Mouse (Mus musculus): ENCODE results near the gene Klrb1c. TPM values are rescaled to one million over a fixed set of nuclear protein-coding genes. Genes with fewer than 3 reads are reported as not detected.

The Klrb1c gene
- not detected for total RNA-seq (2021)
- long read RNA-seq, experiment 1 = 0 reads
- long read RNA-seq, experiment 2 = 0 reads

DNA sequence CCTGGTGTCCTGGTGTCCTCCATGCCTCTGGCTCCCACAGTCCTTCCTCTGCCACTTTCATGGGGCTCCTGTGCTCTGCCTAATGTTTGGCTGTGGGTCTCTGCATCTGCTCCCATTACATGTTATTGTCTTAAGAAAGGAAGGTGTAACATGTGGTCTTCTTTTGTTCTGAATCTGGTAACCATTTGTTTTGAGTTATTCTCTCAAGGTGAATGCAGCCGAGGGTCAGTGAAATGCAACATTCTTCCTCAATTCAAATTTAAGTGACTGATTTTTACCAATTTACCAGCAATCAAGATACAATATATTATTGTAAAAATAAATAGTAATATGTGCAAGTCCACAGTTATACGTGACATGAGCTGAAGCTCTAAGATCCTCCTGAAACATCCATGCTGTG is at the start of gene Klrb1c:
Gene Klrb1c (minus strand): TSS at position 101 of the 400 bp plus-strand sequence.
- TF ChIP-seq CTCF (IDR thresholded peaks at IDR 0.05) = no peak
- Histone ChIP-seq H3K27ac (no peak within 1 kb of the TSS), H3K4me3 (no peak within 1 kb of the TSS)
- intact Hi-C loops (cut with DNase I) = no loop called here
- no peak for DNase-seq (ENCODE audit: extremely low spot score in 1 of 2, low spot score in 2 of 2)

GRCm38 (mm10) chr6:128837454-128838341 is 48.7 kb upstream of the Klrb1c start:
- peak in 1 of 2 experiments; percentile 9 for DNase-seq (ENCODE audit: extremely low spot score in 1 of 2, low spot score in 2 of 2)
- peak overlapping the region; percentile 82 for H3K27ac ChIP-seq
- intact Hi-C loops (cut with DNase I) = loop anchor here (1.0 kb wide), 1 partner anchor 34 kb away; no protein-coding TSS in a partner anchor
- peak overlapping the region; percentile 72 for H3K4me3 ChIP-seq
- no peak for TF ChIP-seq CTCF (IDR thresholded peaks at IDR 0.05)

- TF ChIP-seq CTCF (IDR thresholded peaks at IDR 0.05) = no peak
Observed at GRCm38 (mm10) chr6:128836955-128837334, 47.9 kb upstream of the Klrb1c start.

GRCm38 (mm10) chr6:128836191-128836954 is 47.4 kb upstream of the Klrb1c start:
- intact Hi-C loops (cut with DNase I) = no loop called here
- no peak overlapping the region for H3K27ac ChIP-seq
- no peak overlapping the region for H3K4me3 ChIP-seq
- no peak for TF ChIP-seq CTCF (IDR thresholded peaks at IDR 0.05)
- no peak for DNase-seq (ENCODE audit: extremely low spot score in 1 of 2, low spot score in 2 of 2)

More at GRCm38 (mm10) chr6:128836955-128837334, 47.9 kb upstream of the Klrb1c start:
- intact Hi-C loops (cut with DNase I) = no loop called here
- DNase-seq (ENCODE audit: extremely low spot score in 1 of 2, low spot score in 2 of 2) = no peak
- Histone ChIP-seq H3K27ac (no peak overlapping the region), H3K4me3 (peak overlapping the region; percentile 72)

GRCm38 (mm10) chr6:128835571-128835970 is 46.6 kb upstream of the Klrb1c start:
- H3K4me3 ChIP-seq = no peak overlapping the region
- intact Hi-C loops (cut with DNase I) = no loop called here
- DNase-seq (ENCODE audit: extremely low spot score in 1 of 2, low spot score in 2 of 2) = no peak
- no peak overlapping the region for H3K27ac ChIP-seq
- TF ChIP-seq CTCF (IDR thresholded peaks at IDR 0.05) = no peak

GRCm38 (mm10) chr6:128833046-128833445 is 44.0 kb upstream of the Klrb1c start:
- H3K4me3 ChIP-seq = no peak overlapping the region

DNA sequence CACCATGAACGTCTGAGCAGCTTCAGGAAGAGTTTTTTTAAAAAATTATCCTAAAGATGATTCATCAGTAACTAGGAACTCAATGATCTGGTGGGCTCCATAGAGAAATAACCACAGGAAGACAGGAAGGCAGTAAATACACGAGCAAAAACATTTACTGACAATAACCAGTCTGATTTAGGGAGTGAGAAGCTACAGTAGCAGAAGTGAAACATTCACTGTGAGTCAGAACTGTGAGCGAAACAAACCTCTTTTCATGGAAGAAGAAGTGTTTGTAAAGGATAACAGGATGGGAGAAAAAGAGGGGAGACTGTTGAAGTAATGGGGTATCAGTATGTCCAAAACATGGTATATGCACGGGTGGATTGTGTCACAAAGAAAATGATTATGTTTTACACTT is 40.8 kb upstream of the Klrb1c start:
- intact Hi-C loops (cut with DNase I) = no loop called here
- no peak overlapping the region for H3K27ac ChIP-seq
- no peak for DNase-seq (ENCODE audit: extremely low spot score in 1 of 2, low spot score in 2 of 2)
- no peak overlapping the region for H3K4me3 ChIP-seq
- no peak for TF ChIP-seq CTCF (IDR thresholded peaks at IDR 0.05)

More at GRCm38 (mm10) chr6:128833046-128833445, 44.0 kb upstream of the Klrb1c start:
- no peak for DNase-seq (ENCODE audit: extremely low spot score in 1 of 2, low spot score in 2 of 2)
- intact Hi-C loops (cut with DNase I) = no loop called here
- no peak overlapping the region for H3K27ac ChIP-seq
- TF ChIP-seq CTCF (IDR thresholded peaks at IDR 0.05) = no peak

DNA sequence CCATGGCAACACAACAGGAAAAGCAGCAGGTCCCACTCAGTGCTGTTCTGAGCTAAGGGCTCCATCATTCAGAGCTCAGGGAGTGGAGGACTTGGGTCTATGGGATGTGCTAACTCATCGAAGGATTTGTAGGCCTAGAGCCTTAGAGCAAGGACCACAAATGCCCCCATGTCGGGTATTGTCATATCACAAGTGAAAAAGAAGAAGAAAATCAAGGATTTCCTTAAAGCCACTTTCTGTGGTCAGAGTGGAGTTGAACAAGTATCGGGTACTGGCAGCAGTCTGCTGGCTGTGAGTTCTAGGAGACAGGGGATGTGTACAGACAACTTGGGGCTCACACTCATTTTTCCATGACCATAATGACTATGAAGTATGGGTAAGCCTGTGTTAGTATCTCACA is 37.8 kb upstream of the Klrb1c start:
- no peak for TF ChIP-seq CTCF (IDR thresholded peaks at IDR 0.05)
- no peak for DNase-seq (ENCODE audit: extremely low spot score in 1 of 2, low spot score in 2 of 2)
- Histone ChIP-seq H3K4me3 (no peak overlapping the region), H3K27ac (no peak overlapping the region)
- intact Hi-C loops (cut with DNase I) = no loop called here

- no peak for TF ChIP-seq CTCF (IDR thresholded peaks at IDR 0.05)
- DNase-seq (ENCODE audit: extremely low spot score in 1 of 2, low spot score in 2 of 2) = no peak
- Histone ChIP-seq H3K4me3 (no peak within 1 kb of the TSS), H3K27ac (no peak within 1 kb of the TSS)
- intact Hi-C loops (cut with DNase I) = no loop called here
Observed at GRCm38 (mm10) chr6:128826132-128826531, 37.1 kb upstream of the Klrb1c start, which contains the start of the genes Gm44511 and Klrb1b. Gene Gm44511, minus strand, starts transcription at chr6:128826315. Gene Klrb1b, minus strand, starts transcription at chr6:128826331.

- TF ChIP-seq CTCF (IDR thresholded peaks at IDR 0.05) = no peak
Observed at GRCm38 (mm10) chr6:128818083-128818802, 29.2 kb upstream of the Klrb1c start.

DNA sequence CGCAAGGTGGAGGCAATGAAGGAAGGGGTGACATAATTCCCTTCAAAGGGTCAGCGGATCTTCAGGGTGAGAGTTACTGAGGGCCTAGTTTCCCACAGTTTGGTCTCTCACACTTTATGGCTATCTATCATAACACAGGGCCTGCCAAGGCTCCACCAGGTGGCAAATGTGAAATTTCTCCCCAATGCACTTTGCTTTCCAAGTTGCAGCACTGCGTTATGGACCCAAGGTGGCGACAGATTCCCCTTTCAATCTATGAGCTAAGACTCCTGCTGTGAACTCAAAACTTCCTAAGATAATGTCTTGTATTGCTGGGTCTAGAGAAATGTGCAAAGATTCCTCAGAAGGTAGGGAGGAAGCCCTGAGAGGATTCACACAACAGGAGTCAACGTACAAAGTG is 19.5 kb upstream of the Klrb1c start:
- intact Hi-C loops (cut with DNase I) = no loop called here
- TF ChIP-seq CTCF (IDR thresholded peaks at IDR 0.05) = peak; percentile 52
- Histone ChIP-seq H3K4me3 (no peak overlapping the region), H3K27ac (no peak overlapping the region)
- DNase-seq (ENCODE audit: extremely low spot score in 1 of 2, low spot score in 2 of 2) = no peak

More at GRCm38 (mm10) chr6:128818083-128818802, 29.2 kb upstream of the Klrb1c start:
- no peak for DNase-seq (ENCODE audit: extremely low spot score in 1 of 2, low spot score in 2 of 2)
- H3K27ac ChIP-seq = no peak overlapping the region
- no peak overlapping the region for H3K4me3 ChIP-seq
- intact Hi-C loops (cut with DNase I) = no loop called here
